Mouse (Mus musculus): ENCODE results near the gene Ang. TPM values are rescaled to one million over a fixed set of nuclear protein-coding genes. Genes with fewer than 3 reads are reported as not detected.

Ang gene
- total and polyA plus RNA-seq, 3 experiments = not detected

DNA sequence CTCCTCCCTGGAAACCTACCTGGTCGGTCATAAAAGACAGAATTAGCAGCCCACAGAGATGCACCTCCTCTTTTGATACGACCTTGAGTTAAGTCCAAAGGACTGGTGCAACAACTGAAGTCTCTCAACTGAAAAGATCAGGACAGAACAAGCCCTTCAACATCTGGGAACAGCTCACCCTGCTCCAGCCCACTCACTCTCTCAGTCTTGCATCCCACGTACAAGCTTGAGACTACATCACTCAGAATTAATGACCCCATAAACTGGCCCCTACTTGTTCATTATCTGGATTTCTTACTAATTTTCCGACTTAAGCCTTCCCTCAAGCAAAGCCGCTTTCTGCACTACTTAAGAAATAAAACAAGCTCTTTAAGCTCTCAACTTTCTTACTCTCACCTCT lies 37.8 kb upstream of the Ang start:
- H3K9ac ChIP-seq (ENCODE audit: control insufficient read depth, low read depth, low read length, poor library complexity, severe bottlenecking) = no peak overlapping the region
- no peak for DNase-seq (ENCODE audit: low read depth, low spot score)
- H3K4me1 ChIP-seq (ENCODE audit: control insufficient read depth in 1 of 2, insufficient read depth in 2 of 2, low read length in 2 of 2) = peaks cover 0 to 4% of the 10 kb centered on the region in 2 experiments; a peak in 1 of 4 replicates
- peaks cover 0 to 6% of the 10 kb centered on the region in 2 experiments; a peak in 3 of 4 replicates for H3K27me3 ChIP-seq (ENCODE audit: control insufficient read depth in 1 of 2, insufficient read depth in 2 of 2, low read length in 2 of 2)
- no peaks in the 10 kb centered on the region for H3K79me2 ChIP-seq (ENCODE audit: control insufficient read depth, insufficient read depth, low read length, poor library complexity)
- no peak overlapping the region for H3K4me3 ChIP-seq (ENCODE audit: control insufficient read depth in 1 of 2, insufficient read depth in 1 of 2, low read depth in 2 of 2, low read length in 2 of 2)
- no peaks in the 10 kb centered on the region; a peak in 1 of 4 replicates for H3K36me3 ChIP-seq (ENCODE audit: control insufficient read depth in 1 of 2, insufficient read depth in 2 of 2, low read length in 2 of 2)
- no peak for TF ChIP-seq MAZ (IDR thresholded peaks at IDR 0.05; ENCODE audit: low read depth, low read length)
- no peak for TF ChIP-seq E2F4 (IDR thresholded peaks at IDR 0.05; ENCODE audit: borderline replicate concordance, low read depth, low read length)
- TF ChIP-seq CHD2 (IDR thresholded peaks at IDR 0.05; ENCODE audit: low read length) = no peak
- TF ChIP-seq MYB (IDR thresholded peaks at IDR 0.05; ENCODE audit: low read depth, low read length) = no peak
- no peak for TF ChIP-seq TAL1 (IDR thresholded peaks at IDR 0.05; ENCODE audit: low read length)
- TF ChIP-seq SIN3A (IDR thresholded peaks at IDR 0.05; ENCODE audit: low read length) = no peak
- no peak for TF ChIP-seq POLR2A (IDR thresholded peaks at IDR 0.05; ENCODE audit: control insufficient read depth in 1 of 2, insufficient read depth in 1 of 2, low read depth in 1 of 2, low read length in 2 of 2, poor library complexity in 1 of 2)
- no peak for TF ChIP-seq TCF12 (IDR thresholded peaks at IDR 0.05; ENCODE audit: low read depth, low read length)
- TF ChIP-seq RCOR1 (IDR thresholded peaks at IDR 0.05; ENCODE audit: low read depth, low read length) = no peak
- TF ChIP-seq MAX (IDR thresholded peaks at IDR 0.05; ENCODE audit: low read length) = no peak
- no peak for TF ChIP-seq NELFE (IDR thresholded peaks at IDR 0.05; ENCODE audit: low read depth, low read length)
- no peak for TF ChIP-seq BHLHE40 (IDR thresholded peaks at IDR 0.05; ENCODE audit: borderline replicate concordance, low read depth, low read length)
- TF ChIP-seq EP300 (IDR thresholded peaks at IDR 0.05; ENCODE audit: low read depth in 1 of 2, low read length in 2 of 2) = no peak
- TF ChIP-seq UBTF (IDR thresholded peaks at IDR 0.05; ENCODE audit: borderline replicate concordance, insufficient read depth, low read depth, low read length) = no peak
- no peak for TF ChIP-seq CTCF (IDR thresholded peaks at IDR 0.05 in 2 of 3, conservative IDR thresholded peaks at IDR 0.05 in 1 of 3; ENCODE audit: control insufficient read depth in 1 of 3, insufficient read depth in 1 of 3, low read depth in 2 of 3, low read length in 3 of 3, poor library complexity in 1 of 3, severe bottlenecking in 1 of 3)
- TF ChIP-seq TBP (IDR thresholded peaks at IDR 0.05; ENCODE audit: low read depth, low read length) = no peak
- no peak for TF ChIP-seq ZNF384 (IDR thresholded peaks at IDR 0.05; ENCODE audit: low read depth, low read length)
- no peak for TF ChIP-seq JUND (IDR thresholded peaks at IDR 0.05; ENCODE audit: low read depth, low read length)
- no peak for TF ChIP-seq MAFK (IDR thresholded peaks at IDR 0.05; ENCODE audit: borderline replicate concordance, low read depth, low read length)
- H3K27ac ChIP-seq (ENCODE audit: control insufficient read depth, low read depth, low read length) = no peak overlapping the region
- no peaks in the 10 kb centered on the region for H3K9me3 ChIP-seq (replicated peaks; ENCODE audit: insufficient read depth, low read length)

- no peaks in the 10 kb centered on the region for H3K79me2 ChIP-seq (ENCODE audit: control insufficient read depth, insufficient read depth, low read length, poor library complexity)
- H3K9me3 ChIP-seq (replicated peaks; ENCODE audit: insufficient read depth, low read length) = no peaks in the 10 kb centered on the region
- peaks cover 0 to 4% of the 10 kb centered on the region in 2 experiments; a peak in 1 of 4 replicates for H3K4me1 ChIP-seq (ENCODE audit: control insufficient read depth in 1 of 2, insufficient read depth in 2 of 2, low read length in 2 of 2)
- no peaks in the 10 kb centered on the region; a peak in 1 of 4 replicates for H3K36me3 ChIP-seq (ENCODE audit: control insufficient read depth in 1 of 2, insufficient read depth in 2 of 2, low read length in 2 of 2)
- no peak overlapping the region for H3K27ac ChIP-seq (ENCODE audit: control insufficient read depth, low read depth, low read length)
- no peak for TF ChIP-seq MYB (IDR thresholded peaks at IDR 0.05; ENCODE audit: low read depth, low read length)
- DNase-seq (ENCODE audit: low read depth, low spot score) = no peak
- peaks cover 0 to 6% of the 10 kb centered on the region in 2 experiments; a peak in 3 of 4 replicates for H3K27me3 ChIP-seq (ENCODE audit: control insufficient read depth in 1 of 2, insufficient read depth in 2 of 2, low read length in 2 of 2)
- no peak overlapping the region for H3K4me3 ChIP-seq (ENCODE audit: control insufficient read depth in 1 of 2, insufficient read depth in 1 of 2, low read depth in 2 of 2, low read length in 2 of 2)
- H3K9ac ChIP-seq (ENCODE audit: control insufficient read depth, low read depth, low read length, poor library complexity, severe bottlenecking) = no peak overlapping the region
Measured at GRCm38 (mm10) chr14:51054243-51055237, 36.4 kb upstream of the Ang start.
